Mouse (Mus musculus) adrenal gland, postnatal 14 days (tissue): ENCODE results near the gene Cdk19. TPM values are rescaled to one million over a fixed set of nuclear protein-coding genes. Genes with fewer than 3 reads are reported as not detected.
"Not testable (repeated sequence)": the region's sequence is repeated elsewhere in the genome, so short reads cannot be mapped to it uniquely, and the experiment has no call there.

Experiments
- DNase-seq: peaks from one replicate; pipeline ENCODE4 v3.0.0; 2021; ENCODE audit warnings: mixed read lengths
- total RNA-seq: library from RNA; stranded (reverse); gene quantifications from 2 replicates; pipeline ENCODE4 v1.2.3, GENCODE M21; 2021

Gene Cdk19
- total RNA-seq, 1 experiment from 2014 or later: 10.9 TPM

DNA sequence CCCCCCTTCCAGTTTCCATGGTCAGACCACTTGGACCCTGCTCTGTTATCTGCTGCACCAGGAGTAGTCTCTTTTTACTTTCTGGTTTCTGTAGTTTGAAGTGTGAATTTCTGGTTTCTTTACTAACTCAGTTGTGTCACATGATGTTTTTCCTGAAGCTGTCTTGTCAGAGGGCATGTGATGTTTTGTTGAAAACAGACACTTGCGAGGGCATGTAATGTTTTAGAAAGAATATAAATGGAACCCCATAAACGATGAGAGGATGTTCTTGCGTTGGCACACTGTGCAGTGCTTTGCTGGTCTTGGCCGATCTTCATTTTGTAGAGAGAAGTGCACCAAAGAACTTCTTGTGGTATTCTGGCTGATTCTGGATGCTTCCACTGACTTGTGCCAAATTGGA, 46.8 kb downstream of the Cdk19 start:
- no peak for DNase-seq

DNA sequence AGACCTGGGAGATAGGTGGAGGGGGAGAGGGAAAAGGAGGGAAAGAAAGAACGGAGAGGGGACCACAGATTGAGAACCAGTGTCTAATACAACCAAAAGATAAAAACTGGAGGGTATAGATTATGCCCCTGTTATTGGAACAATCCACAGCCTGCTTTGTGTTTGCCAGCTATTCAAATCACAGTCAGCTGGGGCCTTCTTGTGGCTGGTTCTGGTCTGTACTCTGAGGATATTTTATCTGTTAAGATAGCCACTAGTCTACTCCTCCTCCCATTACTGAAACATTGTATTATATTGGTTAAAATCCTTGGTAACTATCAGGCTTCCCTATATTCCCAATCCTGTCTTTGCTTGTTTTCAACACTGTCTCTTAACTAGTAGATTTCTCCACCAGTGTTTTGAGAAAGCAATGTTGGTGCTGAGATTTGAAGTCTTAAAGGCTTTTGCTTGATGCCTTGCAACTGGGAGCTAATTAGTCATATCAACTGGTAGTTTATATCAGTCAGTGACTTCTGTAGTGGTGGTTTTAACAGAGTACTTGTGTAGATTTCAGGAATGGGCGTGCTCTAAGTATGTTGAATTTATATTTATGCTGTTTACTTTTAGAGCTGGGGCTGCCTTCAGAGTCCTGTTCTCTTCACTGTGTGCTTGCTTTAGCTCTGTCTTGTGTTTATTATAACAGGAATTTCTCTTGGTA, 54.2 kb downstream of the Cdk19 start:
- DNase-seq: no peak

DNA sequence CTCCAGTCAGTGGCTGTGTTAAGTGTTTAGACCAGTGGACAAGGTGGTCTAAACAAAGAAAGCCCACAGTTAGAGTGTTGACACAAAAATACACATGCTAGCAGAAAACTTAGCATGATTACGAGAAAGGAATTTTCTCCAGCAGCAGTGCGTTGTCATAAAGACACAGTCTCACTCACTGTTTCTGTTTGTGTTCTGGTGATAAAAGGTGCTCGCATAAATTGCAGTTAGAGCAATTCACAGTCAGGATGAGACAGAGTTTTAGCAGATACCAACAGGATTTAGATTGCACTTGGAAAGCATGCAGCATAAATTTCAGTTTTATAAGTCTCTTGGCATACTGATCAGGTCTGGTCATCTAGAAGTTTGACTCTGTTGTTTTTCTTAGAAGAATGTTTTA, 59.5 kb downstream of the Cdk19 start:
- no peak for DNase-seq

DNA sequence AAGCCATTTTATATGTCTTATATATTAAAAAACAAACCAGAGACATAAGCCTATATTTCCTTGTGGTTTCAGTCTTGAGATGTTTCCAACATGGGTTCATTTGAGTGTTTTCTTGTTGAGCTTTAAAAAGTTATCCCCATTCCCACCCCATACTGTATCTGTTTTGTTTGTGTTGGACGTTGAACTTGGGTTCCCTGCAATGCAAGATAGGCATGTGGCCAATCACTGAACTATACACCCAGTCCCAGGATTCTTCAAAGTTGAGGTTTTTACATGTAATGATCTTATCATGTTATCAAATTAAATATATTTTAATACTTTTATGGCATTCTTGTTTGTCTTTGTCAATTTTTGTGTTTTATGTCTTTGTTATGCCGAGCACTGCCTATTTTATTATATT, 60.0 kb downstream of the Cdk19 start:
- no peak for DNase-seq

DNA sequence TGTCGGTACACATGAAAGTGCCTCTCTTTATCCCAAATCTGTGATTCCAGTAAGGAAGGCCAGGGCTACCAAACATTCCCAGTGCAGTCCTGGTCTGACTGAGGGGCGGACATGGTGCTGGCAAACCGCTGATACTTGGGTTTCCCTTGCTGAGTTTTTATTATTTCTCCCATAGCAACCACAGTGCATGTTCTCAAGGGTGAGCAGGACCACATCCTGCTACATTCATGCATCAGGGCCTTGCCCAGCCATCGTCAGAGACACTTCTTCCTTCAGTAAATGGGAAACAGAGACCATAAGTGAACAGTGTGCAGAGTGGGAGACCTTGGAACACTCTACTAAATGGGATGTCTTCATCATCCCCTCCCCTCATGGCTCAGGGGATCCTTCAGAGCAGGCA, 60.9 kb downstream of the Cdk19 start:
- no peak for DNase-seq

DNA sequence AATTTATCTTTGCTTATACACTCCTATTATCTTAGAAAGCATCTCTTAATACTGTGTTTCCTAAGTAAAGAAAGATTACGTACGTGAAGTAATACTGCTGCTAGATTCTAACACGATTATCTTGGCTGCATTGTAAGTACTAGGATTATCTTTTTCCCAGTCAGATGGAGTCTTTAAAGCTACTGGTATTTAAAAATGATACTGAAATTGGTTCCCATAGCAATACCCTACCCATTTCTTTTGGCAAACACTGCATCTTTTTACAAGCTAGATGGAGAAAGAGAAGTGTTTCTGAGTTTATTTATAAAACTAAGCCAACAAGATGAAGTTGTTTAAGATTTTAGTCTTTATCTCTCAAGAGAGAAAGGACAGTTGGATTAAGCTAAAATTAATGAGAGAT, 67.3 kb downstream of the Cdk19 start:
- DNase-seq: no peak

DNA sequence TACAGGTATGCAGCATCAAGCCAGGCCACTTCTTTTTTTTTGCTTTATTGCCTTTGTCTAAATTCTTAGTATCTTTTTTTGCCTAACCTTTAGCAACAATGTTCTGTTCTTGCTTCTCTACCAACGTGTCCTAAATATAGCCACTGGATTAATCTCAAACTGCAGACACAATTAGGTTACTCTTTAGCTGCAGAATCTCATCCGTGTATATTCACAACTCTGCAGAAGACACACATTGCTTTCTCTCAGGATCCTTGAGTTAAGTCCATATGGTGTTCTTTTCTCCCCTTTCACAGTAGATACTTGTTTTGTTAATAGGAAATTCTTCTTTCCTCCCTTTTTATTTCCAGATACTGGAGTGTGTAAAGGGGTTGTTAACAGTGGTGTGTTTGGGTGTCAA, 70.0 kb downstream of the Cdk19 start:
- DNase-seq: no peak

DNA sequence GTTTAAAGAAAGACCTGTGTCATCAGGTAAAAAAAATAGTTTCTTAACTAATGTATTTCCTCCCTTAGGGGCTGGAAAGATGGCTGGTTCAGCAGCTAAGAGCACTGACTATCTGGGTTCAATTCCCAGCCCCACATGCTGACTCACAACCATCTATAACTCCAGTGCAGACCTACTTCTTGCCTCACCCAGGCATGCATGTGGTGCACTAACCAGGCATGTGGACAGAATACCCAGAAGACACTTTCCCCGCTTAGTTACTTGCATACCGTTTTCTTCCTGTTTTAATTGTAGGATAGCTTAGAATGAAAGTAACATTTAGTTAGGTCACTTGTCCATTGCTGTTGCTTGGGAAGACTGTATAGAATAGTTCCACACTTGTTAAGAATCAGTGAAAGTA, 72.0 kb downstream of the Cdk19 start:
- no peak for DNase-seq

DNA sequence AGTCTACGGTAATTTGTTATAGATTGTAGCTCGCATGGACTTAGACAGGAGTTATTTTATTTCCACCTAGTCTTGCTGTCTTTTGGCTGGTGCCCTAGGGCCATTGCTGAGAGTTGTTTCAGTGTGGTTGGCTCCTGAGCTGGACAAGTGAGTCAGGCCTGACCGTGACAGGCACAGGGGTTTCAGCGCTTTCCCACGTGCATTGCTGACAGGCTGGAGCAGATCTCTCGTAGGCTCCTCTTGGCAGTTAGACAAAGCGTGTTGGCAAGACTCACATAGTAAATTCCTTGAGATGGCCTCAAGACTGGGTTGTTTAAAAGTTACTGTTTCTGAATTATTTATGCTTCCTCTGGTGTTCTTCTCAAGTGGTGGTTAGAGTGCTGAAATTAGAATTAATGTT, 77.6 kb downstream of the Cdk19 start:
- DNase-seq: peak; percentile 82

GRCm38 (mm10) chr10:40419841-40420240, 80.5 kb downstream of the Cdk19 start:
- DNase-seq: no peak

DNA sequence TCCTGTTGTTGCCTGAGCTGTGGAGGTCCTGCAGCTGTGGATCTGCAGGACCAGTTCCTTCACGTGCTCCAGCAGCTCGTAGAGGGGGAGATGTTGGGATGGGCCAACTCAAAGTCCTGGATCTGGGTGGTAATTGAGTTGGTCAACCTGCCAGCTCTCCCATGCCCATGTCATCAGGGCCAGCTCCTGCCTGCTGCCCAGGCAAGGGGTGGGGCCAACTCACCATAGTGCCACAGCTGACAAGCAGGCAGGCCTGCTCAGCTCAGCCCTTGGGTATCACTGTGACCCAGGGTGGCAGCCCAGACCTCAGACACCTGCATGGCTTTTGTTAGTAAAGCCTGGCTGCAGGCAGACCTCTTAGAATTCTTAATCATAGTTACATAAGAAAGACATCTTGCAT, 81.3 kb downstream of the Cdk19 start:
- DNase-seq: peak; percentile 18

GRCm38 (mm10) chr10:40421724-40422123, 82.4 kb downstream of the Cdk19 start:
- DNase-seq: no peak

DNA sequence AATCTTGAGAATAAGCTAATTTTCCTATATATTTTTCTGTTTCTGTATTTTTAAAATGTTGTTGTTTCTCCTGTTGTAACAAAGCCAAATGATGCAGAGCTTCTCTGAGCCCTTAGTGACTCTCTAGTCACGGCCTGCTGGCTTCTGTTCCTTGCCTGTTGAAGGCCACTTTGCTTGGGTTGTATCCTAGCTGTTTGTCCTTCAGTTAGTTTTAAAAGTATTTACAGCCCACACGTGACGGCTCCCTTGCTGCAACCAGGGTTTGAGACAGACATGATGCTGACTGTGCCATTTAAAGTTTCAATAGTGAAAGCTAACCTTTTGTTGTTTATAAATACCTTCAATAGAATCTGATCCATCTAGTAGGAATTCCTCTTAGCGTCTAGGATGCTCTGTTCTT, 83.3 kb downstream of the Cdk19 start:
- DNase-seq: peak; percentile 60

GRCm38 (mm10) chr10:40424428-40424827, 85.1 kb downstream of the Cdk19 start:
- DNase-seq: not testable (repeated sequence)

GRCm38 (mm10) chr10:40425243-40426095, 86.1 kb downstream of the Cdk19 start:
- DNase-seq: no peak

GRCm38 (mm10) chr10:40426096-40426450, 86.7 kb downstream of the Cdk19 start:
- DNase-seq: no peak

GRCm38 (mm10) chr10:40428633-40429032, 89.3 kb downstream of the Cdk19 start:
- DNase-seq: no peak

GRCm38 (mm10) chr10:40429081-40429480, 89.7 kb downstream of the Cdk19 start:
- no peak for DNase-seq

DNA sequence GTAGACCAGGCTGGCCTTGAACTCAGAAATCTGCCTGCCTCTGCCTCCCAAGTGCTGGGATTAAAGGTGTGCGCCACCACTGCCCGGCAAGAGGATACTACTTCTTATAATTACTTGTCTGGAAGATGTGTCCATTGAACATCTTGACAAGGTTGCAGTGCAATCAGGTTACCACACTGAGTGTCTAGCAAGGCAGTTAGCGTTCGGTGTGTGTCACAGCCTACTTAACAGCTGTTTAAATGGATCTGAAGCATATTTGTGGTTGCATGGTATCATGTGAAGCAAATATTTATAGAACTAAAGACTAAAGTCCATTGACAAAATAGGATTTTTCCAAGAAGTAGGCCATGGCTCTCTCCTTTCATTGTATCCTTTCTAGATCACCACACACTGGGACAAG, 90.8 kb downstream of the Cdk19 start:
- no peak for DNase-seq

GRCm38 (mm10) chr10:40431957-40432356, 92.6 kb downstream of the Cdk19 start:
- no peak for DNase-seq

GRCm38 (mm10) chr10:40432375-40432774, 93.0 kb downstream of the Cdk19 start:
- DNase-seq: no peak

- no peak for DNase-seq
Measured at GRCm38 (mm10) chr10:40435402-40435801, 96.0 kb downstream of the Cdk19 start.

DNA sequence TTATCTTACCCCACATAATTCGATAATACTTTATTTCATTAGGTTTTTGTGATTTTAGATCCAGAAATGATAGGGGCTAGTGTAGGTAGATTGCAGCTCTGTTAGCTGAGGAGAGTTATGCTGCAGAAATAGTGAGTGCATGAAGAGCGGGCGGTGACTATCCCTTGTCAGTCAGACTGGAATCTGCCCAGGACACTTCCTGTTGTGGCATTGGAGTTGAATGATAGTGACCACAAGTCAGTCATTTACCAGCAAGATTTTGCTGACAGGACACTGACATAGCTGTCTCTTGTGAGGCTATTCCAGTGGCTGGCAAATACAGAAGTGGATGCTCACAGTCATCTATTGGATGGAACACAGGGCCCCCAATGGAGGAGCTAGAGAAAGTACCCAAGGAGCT, 97.8 kb downstream of the Cdk19 start:
- no peak for DNase-seq

DNA sequence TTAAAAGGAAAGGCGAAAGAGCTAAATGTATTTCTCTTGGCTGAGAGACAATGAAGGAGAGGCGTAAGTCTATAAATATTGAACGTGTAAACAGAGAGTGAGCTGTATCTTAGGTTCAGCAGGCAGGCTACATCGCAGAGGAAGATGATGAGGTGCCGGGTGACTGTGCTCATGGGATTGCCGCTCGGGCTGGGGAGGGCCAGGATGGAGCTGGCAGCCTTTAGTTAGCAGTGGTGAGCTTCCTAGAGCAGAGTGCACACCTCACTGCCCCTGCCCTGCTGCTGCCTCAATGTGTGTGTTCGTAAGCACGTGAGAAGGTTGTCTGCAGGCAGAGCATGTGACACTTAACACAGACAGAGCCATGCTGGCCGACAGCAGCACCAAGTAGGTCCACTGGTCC, 101.4 kb downstream of the Cdk19 start:
- DNase-seq: no peak
